Mouse (Mus musculus) CH12.LX (cell line): ENCODE measurements around the gene Psmg3.

Experiments used
- BHLHE40 ChIP-seq: IDR thresholded peaks from 2 replicates; pipeline ENCODE4 v1.6.1; 2011; ENCODE audit warnings: mild to moderate bottlenecking, low read depth, low read length, improper control_type of control experiment
- CTCF ChIP-seq, 2 experiments: IDR thresholded peaks in 1 of 2; conservative IDR thresholded peaks in 1 of 2; 2 replicates each; pipeline ENCODE4 v1.5.1; 2011 to 2012; ENCODE audit warnings: low read depth in 2 of 2, low read length in 2 of 2, improper control_type of control experiment in 1 of 2, inconsistent platforms in 1 of 2, mild to moderate bottlenecking in 1 of 2, moderate library complexity in 1 of 2
- EP300 ChIP-seq: IDR thresholded peaks from 2 replicates; pipeline ENCODE4 v1.6.1; 2011; ENCODE audit warnings: low read length, improper control_type of control experiment
- HCFC1 ChIP-seq: IDR thresholded peaks from 2 replicates; pipeline ENCODE4 v1.6.1; 2012; ENCODE audit warnings: low read depth, mild to moderate bottlenecking, inconsistent platforms, low read length, improper control_type of control experiment
- MAFK ChIP-seq: IDR thresholded peaks from 2 replicates; pipeline ENCODE4 v1.6.1; 2011; ENCODE audit warnings: low read length, improper control_type of control experiment; ENCODE audit not compliant: insufficient replicate concordance
- MAX ChIP-seq: IDR thresholded peaks from 2 replicates; pipeline ENCODE4 v1.6.1; 2011; ENCODE audit warnings: low read length, improper control_type of control experiment
- MAZ ChIP-seq: IDR thresholded peaks from 2 replicates; pipeline ENCODE4 v1.6.1; 2012; ENCODE audit warnings: low read depth, mild to moderate bottlenecking, inconsistent platforms, low read length, improper control_type of control experiment, moderate library complexity
- POLR2A ChIP-seq: IDR thresholded peaks from 2 replicates; pipeline ENCODE4 v1.6.1; 2011; ENCODE audit warnings: low read depth, mild to moderate bottlenecking, improper control_type of control experiment, low read length
- SIN3A ChIP-seq: IDR thresholded peaks from 2 replicates; pipeline ENCODE4 v1.6.1; 2012; ENCODE audit warnings: low read length, improper control_type of control experiment, inconsistent platforms
- TBP ChIP-seq: conservative IDR thresholded peaks from 2 replicates; pipeline ENCODE4 v1.6.1; 2011; ENCODE audit warnings: low read depth, low read length, improper control_type of control experiment
- UBTF ChIP-seq: IDR thresholded peaks from 2 replicates; pipeline ENCODE4 v1.6.1; 2012; ENCODE audit warnings: low read depth, mild to moderate bottlenecking, inconsistent platforms, low read length, improper control_type of control experiment, moderate library complexity
- USF2 ChIP-seq: conservative IDR thresholded peaks from 2 replicates; pipeline ENCODE4 v1.6.1; 2011; ENCODE audit warnings: low read depth, low read length, improper control_type of control experiment
- ZKSCAN1 ChIP-seq: IDR thresholded peaks from 2 replicates; pipeline ENCODE4 v1.6.1; 2012; ENCODE audit warnings: low read depth, inconsistent platforms, low read length, improper control_type of control experiment, borderline replicate concordance

GRCm38 (mm10) chr5:139825947-139826346 is 738 bp downstream of the Psmg3 start:
- no peak for TF ChIP-seq POLR2A
- no peak for TF ChIP-seq ZKSCAN1
- no peak for TF ChIP-seq HCFC1
- TF ChIP-seq MAFK: no peak
- no peak for TF ChIP-seq CTCF (conservative IDR thresholded peaks at IDR 0.05 in 1 of 2, IDR thresholded peaks at IDR 0.05 in 1 of 2; ENCODE audit: low read depth in 2 of 2, low read length in 2 of 2)
- TF ChIP-seq BHLHE40: no peak
- no peak for TF ChIP-seq MAZ
- TF ChIP-seq UBTF: no peak
- no peak for TF ChIP-seq TBP
- TF ChIP-seq USF2: no peak
- no peak for TF ChIP-seq MAX
- no peak for TF ChIP-seq EP300
- TF ChIP-seq SIN3A: no peak
